Mouse (Mus musculus) neural tube, embryonic 14.5 days (tissue): ENCODE data around the gene Lin28b. TPM values are rescaled to one million over a fixed set of nuclear protein-coding genes. Genes with fewer than 3 reads are reported as not detected.

Source experiments
- ATAC-seq: fragments of 200-750 bp; cut with Nextera tagmentation; 2 replicates; pipeline ENCODE4 v1.8.0; 2017; ENCODE audit warnings: low read depth, mild to moderate bottlenecking, moderate TSS enrichment, moderate library complexity
- H3K27ac ChIP-seq: fragments of 300-500 bp; sonication (generic); 2 replicates; pipeline ENCODE4 v1.5.1; 2014; ENCODE audit warnings: low read depth, mild to moderate bottlenecking, control low read depth, low read length, moderate library complexity, mixed read lengths
- H3K27me3 ChIP-seq: fragments of 300-500 bp; sonication (generic); 2 replicates; pipeline ENCODE4 v1.6.1; 2014; ENCODE audit warnings: low read length; ENCODE audit not compliant: control insufficient read depth, insufficient read depth
- H3K36me3 ChIP-seq: fragments of 300-500 bp; sonication (generic); 2 replicates; pipeline ENCODE4 v1.6.1; 2014; ENCODE audit warnings: low read length, mixed read lengths; ENCODE audit not compliant: control insufficient read depth, insufficient read depth
- H3K4me1 ChIP-seq: fragments of 300-500 bp; sonication (generic); 2 replicates; pipeline ENCODE4 v1.6.1; 2014; ENCODE audit warnings: low read length; ENCODE audit not compliant: control insufficient read depth, insufficient read depth
- H3K4me2 ChIP-seq: fragments of 300-500 bp; sonication (generic); 2 replicates; pipeline ENCODE4 v1.6.1; 2014; ENCODE audit warnings: mild to moderate bottlenecking, low read depth, low read length, control low read depth
- H3K4me3 ChIP-seq: fragments of 300-500 bp; sonication (generic); 2 replicates; pipeline ENCODE4 v1.5.1; 2014; ENCODE audit warnings: low read depth, low read length, control low read depth, mixed read lengths
- H3K9ac ChIP-seq: fragments of 300-500 bp; sonication (generic); replicated peaks from 2 replicates; pipeline ENCODE4 v1.6.1; 2014; ENCODE audit warnings: low read depth, mild to moderate bottlenecking, control low read depth, low read length, mixed read lengths
- H3K9me3 ChIP-seq: fragments of 300-500 bp; sonication (generic); 2 replicates; pipeline ENCODE4 v1.6.1; 2016; ENCODE audit warnings: low read length; ENCODE audit not compliant: control insufficient read depth
- WGBS: fragments of 180-500 bp; shearing (Covaris S2); extraction: QIAGEN DNeasy Blood & Tissue Kit; methylation state at CpG from one replicate; pipeline ENCODE4 v1.1.7; 2014; 5-methylcytosine and 5-hydroxymethylcytosine counted together
- polyA plus RNA-seq: library from polyadenylated mRNA; unstranded; fragments of >200 nt; fragmentation: Nextera tagmentation; extraction: Ambion mirVana; gene quantifications from 2 replicates; pipeline ENCODE4 v1.2.1, GENCODE M21; 2014

Lin28b gene
- polyA plus RNA-seq, 1 experiment from 2014 or later: 12.9 TPM

DNA sequence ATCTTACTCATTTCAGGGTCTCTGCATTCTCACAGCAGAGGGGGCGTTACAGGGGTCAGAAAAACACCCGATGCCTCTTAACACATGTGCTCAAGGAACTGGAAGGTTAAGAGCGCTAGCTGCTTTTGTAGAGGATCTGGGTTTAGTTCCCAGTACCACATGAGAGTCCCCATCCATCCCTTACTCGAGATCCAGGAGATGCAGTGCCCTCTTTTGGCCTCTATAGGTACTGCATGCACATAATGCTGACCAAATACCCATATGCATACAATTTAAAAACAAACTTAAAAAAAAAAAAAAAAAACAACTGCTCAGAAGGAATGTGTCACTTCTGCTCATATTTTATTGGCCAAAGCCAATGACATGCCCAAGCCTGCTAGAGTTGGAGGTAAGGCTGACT lies 141.8 kb downstream of the Lin28b start:
- Histone ChIP-seq H3K9ac (no peak overlapping the region), H3K9me3 (no peaks in the 10 kb centered on the region), H3K27me3 (no peaks in the 10 kb centered on the region), H3K4me1 (no peaks in the 10 kb centered on the region), H3K36me3 (no peaks in the 10 kb centered on the region), H3K4me3 (no peak overlapping the region), H3K4me2 (no peak overlapping the region), H3K27ac (no peak overlapping the region)
- no peak for ATAC-seq
- WGBS: 86% methylated on average over 4 of the region's 4 CpGs

DNA sequence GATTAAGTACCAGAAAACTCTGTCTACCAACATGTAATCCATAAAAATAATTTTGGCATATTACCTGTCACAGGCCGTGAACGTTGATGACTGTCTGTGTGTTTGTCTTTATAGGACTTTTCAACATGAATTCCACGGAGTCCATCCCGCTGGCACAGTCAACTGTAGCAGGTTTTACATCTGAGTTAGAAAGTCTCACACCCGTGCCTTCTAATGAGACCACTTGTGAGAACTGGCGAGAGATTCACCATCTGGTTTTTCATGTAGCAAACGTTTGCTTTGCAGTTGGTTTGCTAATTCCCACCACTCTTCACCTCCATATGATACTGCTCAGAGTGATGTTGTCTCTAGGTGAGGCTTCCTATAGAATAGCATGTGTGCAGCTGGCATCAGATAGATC lies 147.1 kb downstream of the Lin28b start:
- Histone ChIP-seq H3K4me3 (no peak overlapping the region), H3K9ac (no peak overlapping the region), H3K9me3 (no peaks in the 10 kb centered on the region), H3K4me1 (no peaks in the 10 kb centered on the region), H3K36me3 (no peaks in the 10 kb centered on the region), H3K27ac (no peak overlapping the region), H3K4me2 (no peak overlapping the region), H3K27me3 (0 out of 2 replicates have a peak, but pooled peaks cover 5% of the 10 kb centered on the region)
- ATAC-seq: no peak
- WGBS: 77% methylated on average over 7 of the region's 7 CpGs

- Histone ChIP-seq H3K4me2 (peak within 1 kb of the TSS; percentile 82), H3K9me3 (no peaks in the 10 kb centered on the region), H3K36me3 (no peaks in the 10 kb centered on the region), H3K9ac (peak within 1 kb of the TSS; percentile 49), H3K27ac (peak within 1 kb of the TSS; percentile 16; the same call in 1 of the 2 replicates), H3K27me3 (0 out of 2 replicates have a peak, but pooled peaks cover 5% of the 10 kb centered on the region), H3K4me1 (no peaks in the 10 kb centered on the region), H3K4me3 (peak within 1 kb of the TSS; percentile 67)
- WGBS: under 1% methylated on average over 99 of the region's 116 CpGs
- ATAC-seq: peak; percentile 80
These were observed 150.5 kb downstream of the Lin28b start, which contains the start of gene Bves for GRCm38 (mm10) chr10:45335434-45336422. Gene Bves, plus strand, starts transcription at chr10:45335772.

DNA sequence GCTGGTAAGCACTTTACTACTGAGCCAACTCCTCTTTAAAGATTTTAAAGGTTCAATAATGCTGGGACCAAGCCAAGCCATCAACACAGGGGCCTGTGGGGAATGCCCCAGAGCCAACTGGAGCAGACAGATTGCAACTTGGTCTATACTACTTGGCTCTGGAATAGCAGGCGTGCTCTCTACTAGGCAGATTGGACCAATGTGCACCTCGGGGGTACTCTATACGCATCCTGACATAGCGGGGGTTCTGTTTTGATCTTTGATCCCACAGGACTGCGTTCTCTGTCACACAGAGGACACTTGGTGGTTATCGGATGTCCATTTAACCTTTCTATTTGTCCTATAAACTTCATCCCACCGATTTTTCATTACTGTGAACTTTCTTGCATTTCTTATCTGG lies 151.3 kb downstream of the Lin28b start:
- WGBS: 24% methylated on average over 7 of the region's 7 CpGs

GRCm38 (mm10) chr10:45328196-45329000 lies 157.8 kb downstream of the Lin28b start:
- ATAC-seq: peak; percentile 93
- H3K36me3 ChIP-seq: no peaks in the 10 kb centered on the region
- no peaks in the 10 kb centered on the region for H3K27me3 ChIP-seq
- WGBS: 48% methylated on average over 7 of the region's 7 CpGs
- H3K4me1 ChIP-seq: no peaks in the 10 kb centered on the region
- no peak overlapping the region for H3K9ac ChIP-seq
- no peak overlapping the region for H3K4me2 ChIP-seq
- H3K4me3 ChIP-seq: no peak overlapping the region
- H3K9me3 ChIP-seq: no peaks in the 10 kb centered on the region
- no peak overlapping the region for H3K27ac ChIP-seq

More for the DNA sequence above, 151.3 kb downstream of the Lin28b start:
- no peaks in the 10 kb centered on the region for H3K4me1 ChIP-seq
- H3K27ac ChIP-seq: no peak overlapping the region
- 0 out of 2 replicates have a peak, but pooled peaks cover 5% of the 10 kb centered on the region for H3K27me3 ChIP-seq
- H3K9me3 ChIP-seq: no peaks in the 10 kb centered on the region
- H3K36me3 ChIP-seq: no peaks in the 10 kb centered on the region
- H3K4me3 ChIP-seq: peak overlapping the region; percentile 67
- H3K4me2 ChIP-seq: peak overlapping the region; percentile 82
- no peak overlapping the region for H3K9ac ChIP-seq
- peak; percentile 65; the same call in 1 of the 2 replicates for ATAC-seq

Other genes starting within 250 kb of the Lin28b start
- 2.4 and 5.3 TPM in 2 replicates for gene Bves, start 150.6 kb downstream of the Lin28b start, polyA plus RNA-seq
- gene Hace1, start 91.4 kb upstream of the Lin28b start, polyA plus RNA-seq: 15.1 and 20.1 TPM in 2 replicates